Mouse (Mus musculus): ENCODE measurements at regions not wholly inside any gene's neighbourhood (a gene's known extent, or its start where the extent isn't known, plus 50 kb on each side); places are given as distances from the start of the nearest gene placed in this dataset.

GRCm38 (mm10) chr12:25615377-25615776 is 518.4 kb upstream of the Id2 start:
- no peak for TF ChIP-seq POU5F1 (IDR thresholded peaks at IDR 0.05; ENCODE audit: borderline replicate concordance, low read length)
- TF ChIP-seq NANOG (IDR thresholded peaks at IDR 0.05; ENCODE audit: borderline replicate concordance, low read length) = no peak
- TF ChIP-seq CTCF (conservative IDR thresholded peaks at IDR 0.05; ENCODE audit: low read length) = no peak
- H3K27me3 ChIP-seq (ENCODE audit: insufficient read depth, low read length) = no peaks in the 10 kb centered on the region
- no peaks in the 10 kb centered on the region; the same call in 1 of the 2 replicates for H3K9me3 ChIP-seq (ENCODE audit: low read length)
- 0 out of 2 replicates have a peak, but pooled peaks cover 2% of the 10 kb centered on the region for H3K4me1 ChIP-seq (replicated peaks; ENCODE audit: low read depth, low read length)
- H3K36me3 ChIP-seq (ENCODE audit: insufficient read depth, low read length) = no peaks in the 10 kb centered on the region
- no peak overlapping the region for H3K4me3 ChIP-seq (replicated peaks; ENCODE audit: low read length)

- H3K36me3 ChIP-seq (ENCODE audit: insufficient read depth, low read length) = no peaks in the 10 kb centered on the region
- no peaks in the 10 kb centered on the region for H3K27me3 ChIP-seq (ENCODE audit: insufficient read depth, low read length)
- no peaks in the 10 kb centered on the region; the same call in 1 of the 2 replicates for H3K9me3 ChIP-seq (ENCODE audit: low read length)
- TF ChIP-seq NANOG (IDR thresholded peaks at IDR 0.05; ENCODE audit: borderline replicate concordance, low read length) = no peak
- TF ChIP-seq POU5F1 (IDR thresholded peaks at IDR 0.05; ENCODE audit: borderline replicate concordance, low read length) = no peak
- no peak for TF ChIP-seq CTCF (conservative IDR thresholded peaks at IDR 0.05; ENCODE audit: low read length)
- no peak overlapping the region for H3K4me3 ChIP-seq (replicated peaks; ENCODE audit: low read length)
- H3K4me1 ChIP-seq (replicated peaks; ENCODE audit: low read depth, low read length) = peaks cover 2% of the 10 kb centered on the region; the same call in 1 of the 2 replicates
Observed at GRCm38 (mm10) chr12:25613473-25613872, 516.5 kb upstream of the Id2 start.

GRCm38 (mm10) chr12:25609045-25609444 is 512.1 kb upstream of the Id2 start:
- H3K9me3 ChIP-seq (ENCODE audit: low read length) = no peaks in the 10 kb centered on the region; the same call in 1 of the 2 replicates
- H3K4me3 ChIP-seq (replicated peaks; ENCODE audit: low read length) = no peak overlapping the region
- no peaks in the 10 kb centered on the region; the same call in 1 of the 2 replicates for H3K4me1 ChIP-seq (replicated peaks; ENCODE audit: low read depth, low read length)
- H3K36me3 ChIP-seq (ENCODE audit: insufficient read depth, low read length) = no peaks in the 10 kb centered on the region
- H3K27me3 ChIP-seq (ENCODE audit: insufficient read depth, low read length) = no peaks in the 10 kb centered on the region
- no peak for TF ChIP-seq NANOG (IDR thresholded peaks at IDR 0.05; ENCODE audit: borderline replicate concordance, low read length)
- TF ChIP-seq CTCF (conservative IDR thresholded peaks at IDR 0.05; ENCODE audit: low read length) = no peak
- no peak for TF ChIP-seq POU5F1 (IDR thresholded peaks at IDR 0.05; ENCODE audit: borderline replicate concordance, low read length)

- H3K36me3 ChIP-seq (ENCODE audit: insufficient read depth, low read length) = no peaks in the 10 kb centered on the region
- no peaks in the 10 kb centered on the region for H3K27me3 ChIP-seq (ENCODE audit: insufficient read depth, low read length)
- H3K4me1 ChIP-seq (replicated peaks; ENCODE audit: low read depth, low read length) = no peaks in the 10 kb centered on the region; the same call in 1 of the 2 replicates
- no peak overlapping the region for H3K4me3 ChIP-seq (replicated peaks; ENCODE audit: low read length)
- TF ChIP-seq NANOG (IDR thresholded peaks at IDR 0.05; ENCODE audit: borderline replicate concordance, low read length) = no peak
- TF ChIP-seq CTCF (conservative IDR thresholded peaks at IDR 0.05; ENCODE audit: low read length) = no peak
- TF ChIP-seq POU5F1 (IDR thresholded peaks at IDR 0.05; ENCODE audit: borderline replicate concordance, low read length) = no peak
- H3K9me3 ChIP-seq (ENCODE audit: low read length) = no peaks in the 10 kb centered on the region
Observed at GRCm38 (mm10) chr12:25605396-25605795, 508.5 kb upstream of the Id2 start.

- no peaks in the 10 kb centered on the region for H3K36me3 ChIP-seq (ENCODE audit: insufficient read depth, low read length)
- no peak overlapping the region for H3K4me3 ChIP-seq (replicated peaks; ENCODE audit: low read length)
- TF ChIP-seq POU5F1 (IDR thresholded peaks at IDR 0.05; ENCODE audit: borderline replicate concordance, low read length) (no peak), NANOG (IDR thresholded peaks at IDR 0.05; ENCODE audit: borderline replicate concordance, low read length) (no peak), CTCF (conservative IDR thresholded peaks at IDR 0.05; ENCODE audit: low read length) (no peak)
- peaks cover 10% of the 10 kb centered on the region for H3K9me3 ChIP-seq (ENCODE audit: low read length)
- H3K27me3 ChIP-seq (ENCODE audit: insufficient read depth, low read length) = no peaks in the 10 kb centered on the region
- H3K4me1 ChIP-seq (replicated peaks; ENCODE audit: low read depth, low read length) = no peaks in the 10 kb centered on the region
Observed at GRCm38 (mm10) chr12:25590262-25590661, 493.3 kb upstream of the Id2 start.

- Histone ChIP-seq H3K9me3 (ENCODE audit: low read length) (0 out of 2 replicates have a peak, but pooled peaks cover 7% of the 10 kb centered on the region), H3K27me3 (ENCODE audit: insufficient read depth, low read length) (no peaks in the 10 kb centered on the region), H3K36me3 (ENCODE audit: insufficient read depth, low read length) (no peaks in the 10 kb centered on the region), H3K4me1 (replicated peaks; ENCODE audit: low read depth, low read length) (no peaks in the 10 kb centered on the region), H3K4me3 (replicated peaks; ENCODE audit: low read length) (no peak overlapping the region)
- TF ChIP-seq POU5F1 (IDR thresholded peaks at IDR 0.05; ENCODE audit: borderline replicate concordance, low read length) (no peak), CTCF (conservative IDR thresholded peaks at IDR 0.05; ENCODE audit: low read length) (no peak)
Observed at GRCm38 (mm10) chr12:25585746-25586145, 488.8 kb upstream of the Id2 start.

GRCm38 (mm10) chr12:25579407-25579806 is 482.5 kb upstream of the Id2 start:
- no peak for TF ChIP-seq POU5F1 (IDR thresholded peaks at IDR 0.05; ENCODE audit: borderline replicate concordance, low read length)
- Histone ChIP-seq H3K36me3 (ENCODE audit: insufficient read depth, low read length) (no peaks in the 10 kb centered on the region), H3K4me3 (replicated peaks; ENCODE audit: low read length) (no peak overlapping the region), H3K4me1 (replicated peaks; ENCODE audit: low read depth, low read length) (no peaks in the 10 kb centered on the region), H3K9me3 (ENCODE audit: low read length) (no peaks in the 10 kb centered on the region), H3K27me3 (ENCODE audit: insufficient read depth, low read length) (no peaks in the 10 kb centered on the region)

- H3K4me3 ChIP-seq (replicated peaks; ENCODE audit: low read length) = no peak overlapping the region
- H3K36me3 ChIP-seq (ENCODE audit: insufficient read depth, low read length) = no peaks in the 10 kb centered on the region
- H3K4me1 ChIP-seq (replicated peaks; ENCODE audit: low read depth, low read length) = no peaks in the 10 kb centered on the region
- TF ChIP-seq CTCF (conservative IDR thresholded peaks at IDR 0.05; ENCODE audit: low read length) = no peak
- TF ChIP-seq POU5F1 (IDR thresholded peaks at IDR 0.05; ENCODE audit: borderline replicate concordance, low read length) = no peak
- TF ChIP-seq NANOG (IDR thresholded peaks at IDR 0.05; ENCODE audit: borderline replicate concordance, low read length) = no peak
- H3K9me3 ChIP-seq (ENCODE audit: low read length) = no peaks in the 10 kb centered on the region
- H3K27me3 ChIP-seq (ENCODE audit: insufficient read depth, low read length) = no peaks in the 10 kb centered on the region
Observed at GRCm38 (mm10) chr12:25565131-25565530, 468.2 kb upstream of the Id2 start.

GRCm38 (mm10) chr12:25559601-25560000 is 462.7 kb upstream of the Id2 start:
- no peak overlapping the region for H3K4me3 ChIP-seq (replicated peaks; ENCODE audit: low read length)
- H3K9me3 ChIP-seq (ENCODE audit: low read length) = no peaks in the 10 kb centered on the region
- H3K4me1 ChIP-seq (replicated peaks; ENCODE audit: low read depth, low read length) = no peaks in the 10 kb centered on the region
- no peak for TF ChIP-seq CTCF (conservative IDR thresholded peaks at IDR 0.05; ENCODE audit: low read length)
- no peak for TF ChIP-seq POU5F1 (IDR thresholded peaks at IDR 0.05; ENCODE audit: borderline replicate concordance, low read length)
- TF ChIP-seq NANOG (IDR thresholded peaks at IDR 0.05; ENCODE audit: borderline replicate concordance, low read length) = no peak
- no peaks in the 10 kb centered on the region for H3K36me3 ChIP-seq (ENCODE audit: insufficient read depth, low read length)
- no peaks in the 10 kb centered on the region for H3K27me3 ChIP-seq (ENCODE audit: insufficient read depth, low read length)
